ENCODE assay signal across 12 mouse cellular contexts in the genomic region with DNA sequence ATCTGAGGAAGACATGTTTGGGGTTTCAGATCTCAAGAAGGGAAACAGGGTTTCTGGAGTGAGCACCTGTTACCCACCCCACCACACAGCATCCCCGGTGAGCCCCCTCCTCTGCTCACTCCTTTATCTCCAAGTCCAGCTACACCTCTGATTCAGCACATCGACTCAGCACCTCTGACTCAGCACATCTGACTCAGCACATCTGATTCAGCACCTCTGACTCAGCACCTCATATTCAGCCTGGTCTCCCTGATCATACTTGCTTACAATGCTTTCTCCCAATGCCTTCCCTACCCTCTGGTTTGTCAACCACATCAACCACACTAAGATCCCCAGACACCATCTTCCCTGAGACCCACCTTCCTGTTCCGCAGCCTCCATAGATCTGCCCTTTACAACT. TPM values are rescaled to one million over a fixed set of nuclear protein-coding genes. Genes with fewer than 3 reads are reported as not detected.
DNase-seq lines count a peak whose midpoint lies in the region; ATAC-seq and TF ChIP-seq lines count a peak whose summit lies in the region.
"Had no signal": no experiment of that assay in that cellular context is flagged by ENCODE, and none has a peak within 500 bp of the region (broad histone marks: within the 10 kb centered on the region; RNA-seq: fewer than 3 reads in every experiment).

No protein-coding gene starts in this region.

- peak; percentile 60 for DNase-seq in forebrain, embryonic 11.5 days (ENCODE audit: low spot score)
- DNase-seq in forebrain, postnatal 0 days: no peak
- DNase-seq in CH12.LX (ENCODE audit: extremely low read depth): peak; percentile 67
- DNase-seq in brain, adult 2 months (ENCODE audit: low read depth, low spot score): peak; percentile 71
- no peak for DNase-seq in hindbrain, postnatal 0 days (ENCODE audit: low spot score)
- no peak for DNase-seq in gastrocnemius, postnatal 36 days
- no peak for DNase-seq in left cerebral cortex, adult 8-10 months (ENCODE audit: low spot score in 2 of 2)

- H3K4me3 ChIP-seq in forebrain, embryonic 11.5 days (ENCODE audit: low read depth, low read length): no peak overlapping the region
- H3K4me3 ChIP-seq in forebrain, postnatal 0 days (ENCODE audit: low read depth, low read length): no peak overlapping the region
- H3K4me3 ChIP-seq in CH12.LX (replicated peaks in 1 of 3; ENCODE audit: low read depth in 2 of 3, low read length in 2 of 3, poor library complexity in 1 of 3) (no peak overlapping the region), myocyte (no peak overlapping the region)
- H3K4me3 ChIP-seq in hindbrain, postnatal 0 days (ENCODE audit: low read length): no peak overlapping the region
- H3K4me3 ChIP-seq: kidney, embryonic 15.5 days; limb, embryonic 15.5 days had no signal

- no peak for TF ChIP-seq RAD21 in CH12.LX (IDR thresholded peaks at IDR 0.05; ENCODE audit: low read depth, low read length)

- H3K4me1 ChIP-seq in forebrain, embryonic 11.5 days (replicated peaks; ENCODE audit: control insufficient read depth, insufficient read depth, low read length): 0 out of 2 replicates have a peak, but pooled peaks cover 3% of the 10 kb centered on the region
- H3K4me1 ChIP-seq in forebrain, postnatal 0 days (ENCODE audit: insufficient read depth): 0 out of 2 replicates have a peak, but pooled peaks cover 6% of the 10 kb centered on the region
- H3K4me1 ChIP-seq in CH12.LX (ENCODE audit: control insufficient read depth in 1 of 2, insufficient read depth in 2 of 2): peaks cover 14 to 33% of the 10 kb centered on the region in 2 experiments; a peak in 3 of 4 replicates
- peaks cover 8% of the 10 kb centered on the region; the same call in 1 of the 2 replicates for H3K4me1 ChIP-seq in hindbrain, postnatal 0 days (ENCODE audit: insufficient read depth, low read length)

- intact Hi-C loops in gastrocnemius, postnatal 36 days (cut with DNase I): loop anchor here (10.0 kb wide), 1 partner anchor 541 kb away; no protein-coding TSS in a partner anchor

- H3K79me2 ChIP-seq in CH12.LX (replicated peaks; ENCODE audit: control insufficient read depth, extremely low read depth, insufficient read depth, poor library complexity, severe bottlenecking) (no peaks in the 10 kb centered on the region), myocyte (ENCODE audit: control insufficient read depth, insufficient read depth) (no peaks in the 10 kb centered on the region)

- dilution Hi-C loops in CH12.LX (cut with MboI; ENCODE audit: extremely low pct_ligation_motif_present, extremely low pct_unique_long_range_greater_than_20kb, low sequenced_read_pairs): no loop called here

- no peak for TF ChIP-seq CTCF in forebrain, postnatal 0 days (IDR thresholded peaks at IDR 0.05; ENCODE audit: low read depth)
- no peak for TF ChIP-seq CTCF in CH12.LX (conservative IDR thresholded peaks at IDR 0.05 in 1 of 2, IDR thresholded peaks at IDR 0.05 in 1 of 2; ENCODE audit: low read depth in 2 of 2, low read length in 2 of 2)
- no peak for TF ChIP-seq CTCF in hindbrain, postnatal 0 days (IDR thresholded peaks at IDR 0.05; ENCODE audit: low read depth)

- TF ChIP-seq POLR2A in CH12.LX (IDR thresholded peaks at IDR 0.05; ENCODE audit: low read depth, low read length) (no peak), myocyte (IDR thresholded peaks at IDR 0.05; ENCODE audit: insufficient read length, low read depth) (no peak)

- H3K27ac ChIP-seq in forebrain, embryonic 11.5 days (ENCODE audit: low read depth, low read length): no peak overlapping the region
- no peak overlapping the region for H3K27ac ChIP-seq in forebrain, postnatal 0 days (ENCODE audit: low read depth, low read length)
- H3K27ac ChIP-seq in CH12.LX (ENCODE audit: insufficient read depth, low read depth): no peak overlapping the region
- H3K27ac ChIP-seq in hindbrain, postnatal 0 days: no peak overlapping the region
- H3K27ac ChIP-seq: kidney, embryonic 15.5 days; limb, embryonic 15.5 days had no signal

- WGBS in forebrain, embryonic 11.5 days: 64% methylated on average over 3 of the region's 3 CpGs
- 72% methylated on average over 3 of the region's 3 CpGs for WGBS in forebrain, postnatal 0 days
- WGBS in hindbrain, postnatal 0 days: 82% methylated on average over 3 of the region's 3 CpGs

- no peak for TF ChIP-seq EP300 in CH12.LX (IDR thresholded peaks at IDR 0.05; ENCODE audit: low read length)

- no peaks in the 10 kb centered on the region for H3K27me3 ChIP-seq in forebrain, embryonic 11.5 days (ENCODE audit: control insufficient read depth, insufficient read depth, low read length)
- H3K27me3 ChIP-seq in forebrain, postnatal 0 days (ENCODE audit: insufficient read depth, low read length): no peaks in the 10 kb centered on the region
- no peaks in the 10 kb centered on the region for H3K27me3 ChIP-seq in CH12.LX (replicated peaks)
- no peaks in the 10 kb centered on the region for H3K27me3 ChIP-seq in myocyte (ENCODE audit: control insufficient read depth, insufficient read depth, insufficient read length)
- H3K27me3 ChIP-seq in hindbrain, postnatal 0 days (ENCODE audit: insufficient read depth, low read length): no peaks in the 10 kb centered on the region
- H3K27me3 ChIP-seq: limb, embryonic 15.5 days had no signal

- no peak overlapping the region for H3K4me2 ChIP-seq in forebrain, embryonic 11.5 days (ENCODE audit: low read depth, low read length, severe bottlenecking)
- no peak overlapping the region for H3K4me2 ChIP-seq in forebrain, postnatal 0 days (ENCODE audit: low read depth)
- H3K4me2 ChIP-seq in CH12.LX (ENCODE audit: insufficient read depth, low read depth, poor library complexity, severe bottlenecking): peak overlapping the region; percentile 41; the same call in 1 of the 2 replicates
- peak overlapping the region; percentile 15 for H3K4me2 ChIP-seq in myocyte (ENCODE audit: low read depth)
- H3K4me2 ChIP-seq in hindbrain, postnatal 0 days (ENCODE audit: low read depth, low read length): no peak overlapping the region
- H3K4me2 ChIP-seq: kidney, embryonic 15.5 days; limb, embryonic 15.5 days had no signal

- H3K9ac ChIP-seq in forebrain, embryonic 11.5 days (ENCODE audit: low read length): no peak overlapping the region
- no peak overlapping the region for H3K9ac ChIP-seq in forebrain, postnatal 0 days
- H3K9ac ChIP-seq in CH12.LX (ENCODE audit: insufficient read depth, low read depth): 0 out of 2 replicates have a peak overlapping the region, but pooled peaks have one; percentile 16
- H3K9ac ChIP-seq in hindbrain, postnatal 0 days (replicated peaks; ENCODE audit: low read length): no peak overlapping the region
- H3K9ac ChIP-seq: kidney, embryonic 15.5 days; limb, embryonic 15.5 days had no signal

- H3K9me3 ChIP-seq in forebrain, embryonic 11.5 days (ENCODE audit: control insufficient read depth, low read length): no peaks in the 10 kb centered on the region
- H3K9me3 ChIP-seq in forebrain, postnatal 0 days (ENCODE audit: low read length): no peaks in the 10 kb centered on the region
- no peaks in the 10 kb centered on the region for H3K9me3 ChIP-seq in CH12.LX (replicated peaks; ENCODE audit: low read length)
- no peaks in the 10 kb centered on the region for H3K9me3 ChIP-seq in hindbrain, postnatal 0 days (ENCODE audit: low read length)
- H3K9me3 ChIP-seq: kidney, embryonic 15.5 days; limb, embryonic 15.5 days had no signal

- in situ Hi-C loops in CH12.LX (cut with MboI; ENCODE audit: low pct_ligation_motif_present, low pct_unique_long_range_greater_than_20kb, low sequenced_read_pairs): no loop called here

- no peaks in the 10 kb centered on the region for H3K36me3 ChIP-seq in forebrain, embryonic 11.5 days (ENCODE audit: control insufficient read depth, insufficient read depth, low read length)
- H3K36me3 ChIP-seq in forebrain, postnatal 0 days (ENCODE audit: insufficient read depth): no peaks in the 10 kb centered on the region
- no peaks in the 10 kb centered on the region for H3K36me3 ChIP-seq in CH12.LX (replicated peaks in 1 of 2; ENCODE audit: control insufficient read depth in 1 of 2, insufficient read depth in 1 of 2, low read length in 1 of 2)
- no peaks in the 10 kb centered on the region for H3K36me3 ChIP-seq in myocyte (ENCODE audit: control insufficient read depth, insufficient read depth)
- H3K36me3 ChIP-seq in hindbrain, postnatal 0 days (ENCODE audit: insufficient read depth, low read length): no peaks in the 10 kb centered on the region
- H3K36me3 ChIP-seq: kidney, embryonic 15.5 days; limb, embryonic 15.5 days had no signal

- peak; percentile 42; the same call in 1 of the 2 replicates for ATAC-seq in forebrain, embryonic 11.5 days (replicated peaks; ENCODE audit: low FRiP score)
- ATAC-seq in forebrain, postnatal 0 days: no peak
- ATAC-seq in hindbrain, postnatal 0 days: no peak

- H3ac ChIP-seq in myocyte (ENCODE audit: control insufficient read depth, insufficient read length): no peak overlapping the region

RNA-seq across cellular contexts. Expression of a gene that starts 3.5 kb away (rescaled TPM):
- 0.21 and 0.35 TPM in 2 replicates for polyA plus RNA-seq in forebrain, embryonic 11.5 days (2014; fragmentation: Nextera tagmentation; extraction: Ambion mirVana)
- not detected in 2 replicates for total RNA-seq in forebrain, postnatal 0 days (2014; rRNA removed)
- 0.09 TPM in 1 of 2 replicates, not detected in the other for polyA plus RNA-seq in forebrain, postnatal 0 days (2015; fragmentation: Nextera tagmentation; extraction: Ambion mirVana)
- 0.21 TPM in 2 replicates for total RNA-seq in CH12.LX (2012; rRNA removed)
- total RNA-seq in CH12.LX (2014; rRNA removed): 0.15 and 0.19 TPM in 2 replicates
- not detected in 2 replicates for polyA plus RNA-seq in CH12.LX (2012; ENCODE audit: insufficient read length, low read depth)
- polyA plus RNA-seq in myocyte (2012; fragmentation: generic; extraction: Trizol): not detected
- 0.43 TPM in 1 of 2 replicates, not detected in the other for total RNA-seq in hindbrain, postnatal 0 days (2014; rRNA removed)
- not detected in 2 replicates for polyA plus RNA-seq in hindbrain, postnatal 0 days (2015; fragmentation: Nextera tagmentation; extraction: Ambion mirVana)
- not detected for total RNA-seq in gastrocnemius, postnatal 36 days (2021)
- total RNA-seq in left cerebral cortex, adult 8-10 months (2022): not detected
- total RNA-seq: monocyte, adult 5-6 weeks had no signal
- polyA plus RNA-seq: kidney, embryonic 15.5 days; limb, embryonic 15.5 days; small intestine, adult 2 months had no signal

RNA-seq across cellular contexts. Expression of a gene that starts 8.7 kb away (rescaled TPM):
- 0.07 TPM in 1 of 2 replicates, not detected in the other for polyA plus RNA-seq in forebrain, embryonic 11.5 days (2014; fragmentation: Nextera tagmentation; extraction: Ambion mirVana)
- total RNA-seq in forebrain, postnatal 0 days (2014; rRNA removed): 2.5 TPM in 2 replicates
- polyA plus RNA-seq in forebrain, postnatal 0 days (2015; fragmentation: Nextera tagmentation; extraction: Ambion mirVana): 1.2 and 1.6 TPM in 2 replicates
- total RNA-seq in CH12.LX (2012; rRNA removed) (not detected in 2 replicates), CH12.LX (2014; rRNA removed) (not detected in 2 replicates)
- polyA plus RNA-seq in CH12.LX (2012; ENCODE audit: insufficient read length, low read depth) (not detected in 2 replicates), myocyte (2012; fragmentation: generic; extraction: Trizol) (0.04 TPM)
- total RNA-seq in hindbrain, postnatal 0 days (2014; rRNA removed): 0.89 and 1.0 TPM in 2 replicates
- polyA plus RNA-seq in hindbrain, postnatal 0 days (2015; fragmentation: Nextera tagmentation; extraction: Ambion mirVana): 1.8 and 2.3 TPM in 2 replicates
- total RNA-seq in gastrocnemius, postnatal 36 days (2021): not detected
- 1 to 10 TPM in 1 of 4 experiments, under 1 TPM in 3; 0.68 to 1.0 (median 0.82) TPM for total RNA-seq in left cerebral cortex, adult 8-10 months (2022)
- total RNA-seq: monocyte, adult 5-6 weeks had no signal

RNA-seq across cellular contexts. Expression of a gene that starts 37.3 kb away (rescaled TPM):
- polyA plus RNA-seq in forebrain, embryonic 11.5 days (2014; fragmentation: Nextera tagmentation; extraction: Ambion mirVana): 13.3 and 13.9 TPM in 2 replicates
- 13.2 and 13.6 TPM in 2 replicates for total RNA-seq in forebrain, postnatal 0 days (2014; rRNA removed)
- polyA plus RNA-seq in forebrain, postnatal 0 days (2015; fragmentation: Nextera tagmentation; extraction: Ambion mirVana): 9.2 and 9.9 TPM in 2 replicates
- total RNA-seq in CH12.LX (2012; rRNA removed) (14.9 and 17.1 TPM in 2 replicates), CH12.LX (2014; rRNA removed) (11.1 and 13.0 TPM in 2 replicates)
- polyA plus RNA-seq in CH12.LX (2012; ENCODE audit: insufficient read length, low read depth) (9.3 and 11.1 TPM in 2 replicates), myocyte (2012; fragmentation: generic; extraction: Trizol) (4.7 TPM)
- total RNA-seq in hindbrain, postnatal 0 days (2014; rRNA removed): 8.4 and 12.1 TPM in 2 replicates
- polyA plus RNA-seq in hindbrain, postnatal 0 days (2015; fragmentation: Nextera tagmentation; extraction: Ambion mirVana): 7.4 and 9.1 TPM in 2 replicates
- total RNA-seq in gastrocnemius, postnatal 36 days (2021): 1 to 10 TPM; 1.3 to 1.7 TPM
- total RNA-seq in left cerebral cortex, adult 8-10 months (2022): 1 to 10 TPM; 6.2 to 8.4 (median 7.7) TPM

RNA-seq across cellular contexts. Expression of a gene that starts 52.7 kb away (rescaled TPM):
- polyA plus RNA-seq in forebrain, embryonic 11.5 days (2014; fragmentation: Nextera tagmentation; extraction: Ambion mirVana): 29.3 and 30.6 TPM in 2 replicates
- 101 and 105 TPM in 2 replicates for total RNA-seq in forebrain, postnatal 0 days (2014; rRNA removed)
- polyA plus RNA-seq in forebrain, postnatal 0 days (2015; fragmentation: Nextera tagmentation; extraction: Ambion mirVana): 7.0 and 7.7 TPM in 2 replicates
- total RNA-seq in CH12.LX (2012; rRNA removed) (46.9 and 51.6 TPM in 2 replicates), CH12.LX (2014; rRNA removed) (37.3 and 41.4 TPM in 2 replicates)
- polyA plus RNA-seq in CH12.LX (2012; ENCODE audit: insufficient read length, low read depth) (87.8 and 90.5 TPM in 2 replicates), myocyte (2012; fragmentation: generic; extraction: Trizol) (116 TPM)
- 126 and 127 TPM in 2 replicates for total RNA-seq in hindbrain, postnatal 0 days (2014; rRNA removed)
- polyA plus RNA-seq in hindbrain, postnatal 0 days (2015; fragmentation: Nextera tagmentation; extraction: Ambion mirVana): 7.5 and 8.7 TPM in 2 replicates
- total RNA-seq in gastrocnemius, postnatal 36 days (2021): 1 to 10 TPM; 1.5 to 2.3 TPM
- total RNA-seq in left cerebral cortex, adult 8-10 months (2022): 100 to 1,000 TPM in 2 of 4 experiments, 10 to 100 TPM in 2; 92.7 to 121 (median 102) TPM

Comparison
In these comparisons a context has a peak if more than half of its experiments do, and no peak if none do; other contexts are left out.
1. DNase-seq: peak in forebrain, embryonic 11.5 days (single experiment), CH12.LX (single experiment) and brain, adult 2 months (single experiment); none in forebrain, postnatal 0 days (single experiment), hindbrain, postnatal 0 days (single experiment), gastrocnemius, postnatal 36 days (0 of 2) and left cerebral cortex, adult 8-10 months (0 of 2).
2. H3K4me2 ChIP-seq: peak in CH12.LX (single experiment) and myocyte (single experiment); none in forebrain, embryonic 11.5 days (single experiment), forebrain, postnatal 0 days (single experiment) and hindbrain, postnatal 0 days (single experiment).